13 mouse cellular contexts compared by ENCODE assay signal in genomic region chr5:112991245-112991644, GRCm38 (mm10). TPM values are rescaled to one million over a fixed set of nuclear protein-coding genes. Genes with fewer than 3 reads are reported as not detected.
"Had no signal": no experiment of that assay in that cellular context is flagged by ENCODE, and none has a peak within 500 bp of the region (broad histone marks: within the 10 kb centered on the region; RNA-seq: fewer than 3 reads in every experiment).

No protein-coding gene starts in this region.

- ATAC-seq: liver, postnatal 0 days; lung, postnatal 0 days; midbrain, embryonic 15.5 days had no signal

- DNase-seq: kidney, adult 18-20 months; kidney, adult 9 months; kidney, postnatal 14 days; kidney, postnatal 4 days; left cerebral cortex, postnatal 4 days; liver, postnatal 0 days; lung, embryonic 14.5 days; thymus, adult 2 months; thymus, postnatal 14 days; thymus, postnatal 4 days had no signal

RNA-seq across cellular contexts. Expression of gene Grk3, which starts 24.3 kb away (rescaled TPM):
- polyA plus RNA-seq: myocyte had no signal
